Mouse (Mus musculus): Measurements from ENCODE around the gene Syne2.

Syne2 gene

DNA sequence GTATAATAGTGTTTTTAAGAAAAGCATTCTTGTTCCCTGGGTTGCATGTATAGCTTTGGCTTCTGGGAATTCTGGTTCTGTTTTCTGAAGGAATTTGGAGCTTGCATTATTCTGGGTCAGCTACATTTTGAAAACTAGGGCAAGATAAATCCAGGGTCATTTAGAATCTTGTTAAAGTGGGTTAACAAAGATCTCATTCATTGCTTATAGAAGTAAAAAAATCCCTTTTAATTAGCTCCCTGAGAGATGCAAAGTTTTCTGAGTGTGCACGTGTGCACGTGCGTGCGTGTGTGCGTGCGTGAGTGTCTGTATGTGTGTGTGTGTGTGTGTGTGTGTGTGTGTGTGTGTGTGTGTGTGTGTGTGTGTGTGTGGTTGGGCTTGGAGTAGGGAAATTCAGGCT lies 42.9 kb downstream of the Syne2 start:
- in situ Hi-C loops (cut with MboI; ENCODE audit: low sequenced_read_pairs): no loop called here

DNA sequence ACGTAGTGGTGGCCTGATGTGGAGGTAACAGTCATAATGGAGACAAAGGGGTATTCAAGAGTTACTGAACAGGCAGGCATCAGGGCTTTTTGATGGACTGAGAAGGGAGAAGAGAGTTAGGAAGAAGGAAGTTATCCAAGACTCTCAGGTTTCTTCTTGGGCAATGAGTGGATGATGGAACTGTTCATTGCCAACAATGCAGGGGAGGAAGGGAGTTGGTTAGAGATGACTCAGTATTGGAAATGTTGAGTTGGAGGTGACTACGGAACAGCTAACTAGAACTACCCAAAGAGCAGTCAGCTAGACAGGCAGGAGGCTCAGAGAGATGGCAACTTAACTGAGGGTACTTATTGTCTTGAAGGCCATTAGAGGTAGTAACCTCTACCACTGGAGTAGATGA lies 47.2 kb downstream of the Syne2 start:
- in situ Hi-C loops (cut with MboI; ENCODE audit: low sequenced_read_pairs): no loop called here

DNA sequence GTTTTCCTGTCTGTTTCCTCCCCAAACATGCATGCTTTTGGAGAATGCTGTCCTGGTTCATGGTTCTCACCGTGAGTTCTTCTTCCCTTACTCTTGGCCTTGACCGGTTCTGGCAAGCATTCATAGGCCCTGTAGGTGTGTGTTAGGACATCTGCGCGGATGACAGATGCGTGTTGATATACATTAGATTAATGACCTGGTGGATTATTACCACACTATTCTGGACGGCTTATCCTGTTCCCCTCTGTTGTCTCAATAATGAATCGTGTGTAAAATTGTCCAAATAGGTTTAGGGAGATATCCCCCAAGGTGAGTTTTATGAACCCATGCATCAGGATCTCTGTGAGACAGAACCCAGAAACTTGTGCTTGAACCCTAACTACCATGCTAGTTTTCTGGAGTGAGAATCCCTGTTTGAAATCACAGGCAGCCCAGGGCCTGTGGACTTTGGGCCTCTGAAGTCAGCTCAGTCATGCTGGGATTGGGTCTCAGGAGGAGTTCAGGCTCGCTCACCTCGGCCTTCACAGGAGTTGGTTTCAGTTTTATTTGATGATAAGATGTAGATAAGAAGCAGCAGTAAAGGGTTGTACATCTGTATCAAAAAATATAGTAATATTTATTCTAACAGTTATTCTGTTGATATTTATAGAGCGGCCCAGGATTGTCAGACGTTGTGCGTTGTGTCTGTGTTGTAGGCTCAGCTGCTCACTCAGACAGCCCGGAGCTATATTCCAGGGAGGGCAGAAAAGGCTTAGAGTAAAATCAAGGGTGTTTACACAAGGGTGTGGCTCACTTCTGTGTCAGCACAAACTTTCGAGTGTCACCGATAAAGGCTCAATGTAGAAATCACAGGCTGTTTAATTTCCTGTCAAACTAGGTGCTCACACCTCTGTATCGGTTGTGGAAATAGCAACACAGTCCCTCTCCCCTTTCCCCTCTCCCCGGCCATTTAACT lies 48.8 kb downstream of the Syne2 start:
- in situ Hi-C loops (cut with MboI; ENCODE audit: low sequenced_read_pairs): no loop called here

DNA sequence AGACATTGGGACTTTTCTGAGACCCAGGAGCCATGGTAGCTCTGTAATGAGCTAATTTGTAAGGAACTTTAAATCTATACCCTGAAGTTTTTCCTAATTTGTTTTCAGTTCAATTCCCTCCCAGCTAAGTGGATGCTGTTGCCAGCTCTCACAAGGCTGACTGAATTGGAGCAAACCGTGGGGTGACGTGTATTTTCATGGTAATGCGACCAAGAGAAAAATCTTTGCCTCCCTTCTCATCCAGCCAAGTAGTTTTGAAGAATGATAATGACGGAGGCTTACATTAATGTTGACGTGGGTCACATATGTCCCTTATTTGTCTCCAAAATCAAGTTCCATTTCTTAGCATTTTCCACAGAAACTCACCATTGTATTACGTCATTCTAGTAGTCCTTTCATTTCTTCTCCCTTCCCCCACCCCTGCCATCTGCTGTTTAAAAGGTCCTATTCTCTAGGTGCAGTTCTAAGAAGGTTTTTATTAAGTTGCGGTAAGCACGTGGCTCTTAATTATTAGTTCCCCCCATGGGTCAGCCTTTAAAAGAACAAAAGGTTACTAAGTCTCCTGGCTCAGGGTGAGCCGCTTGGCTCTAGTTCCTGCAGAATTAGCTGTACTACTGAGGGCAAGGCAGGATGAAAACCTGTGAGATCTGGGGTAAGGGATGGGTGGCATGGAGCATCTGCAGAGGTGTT lies 55.8 kb downstream of the Syne2 start:
- in situ Hi-C loops (cut with MboI; ENCODE audit: low sequenced_read_pairs): no loop called here

DNA sequence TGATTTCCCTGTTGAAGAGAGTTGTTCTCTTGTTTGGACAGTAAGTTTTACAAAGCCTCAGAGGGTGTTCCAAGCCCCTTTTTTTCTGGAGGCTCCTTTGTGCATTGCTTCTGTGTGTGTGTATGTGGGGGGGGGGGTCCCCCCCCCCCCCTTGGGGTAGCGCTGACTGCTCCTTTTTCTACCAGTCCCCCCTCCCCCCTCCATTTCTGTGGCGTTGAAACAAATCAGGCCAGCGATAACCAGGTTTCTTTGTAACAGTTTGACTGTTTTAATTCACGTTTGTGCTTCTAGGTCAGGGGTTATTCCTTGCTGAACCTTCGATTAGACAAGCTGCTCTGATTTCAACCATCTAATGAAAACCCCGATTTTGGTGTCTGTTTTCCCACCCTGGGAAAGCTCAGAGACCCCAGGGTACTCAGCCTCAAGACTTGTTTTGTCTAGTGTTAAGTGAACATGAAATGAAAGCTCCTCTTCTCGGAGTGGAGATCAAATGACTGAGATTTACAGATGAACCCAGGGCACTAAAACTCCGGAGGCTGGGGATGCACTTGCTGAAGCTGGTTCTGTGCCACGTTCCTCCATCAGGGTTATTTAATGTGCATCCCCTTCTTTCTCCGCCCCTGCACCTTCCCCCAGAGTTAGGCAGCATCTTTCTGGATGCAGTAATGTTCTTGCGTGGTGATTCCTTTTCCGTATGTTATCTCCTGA lies 56.5 kb downstream of the Syne2 start:
- in situ Hi-C loops (cut with MboI; ENCODE audit: low sequenced_read_pairs): no loop called here

DNA sequence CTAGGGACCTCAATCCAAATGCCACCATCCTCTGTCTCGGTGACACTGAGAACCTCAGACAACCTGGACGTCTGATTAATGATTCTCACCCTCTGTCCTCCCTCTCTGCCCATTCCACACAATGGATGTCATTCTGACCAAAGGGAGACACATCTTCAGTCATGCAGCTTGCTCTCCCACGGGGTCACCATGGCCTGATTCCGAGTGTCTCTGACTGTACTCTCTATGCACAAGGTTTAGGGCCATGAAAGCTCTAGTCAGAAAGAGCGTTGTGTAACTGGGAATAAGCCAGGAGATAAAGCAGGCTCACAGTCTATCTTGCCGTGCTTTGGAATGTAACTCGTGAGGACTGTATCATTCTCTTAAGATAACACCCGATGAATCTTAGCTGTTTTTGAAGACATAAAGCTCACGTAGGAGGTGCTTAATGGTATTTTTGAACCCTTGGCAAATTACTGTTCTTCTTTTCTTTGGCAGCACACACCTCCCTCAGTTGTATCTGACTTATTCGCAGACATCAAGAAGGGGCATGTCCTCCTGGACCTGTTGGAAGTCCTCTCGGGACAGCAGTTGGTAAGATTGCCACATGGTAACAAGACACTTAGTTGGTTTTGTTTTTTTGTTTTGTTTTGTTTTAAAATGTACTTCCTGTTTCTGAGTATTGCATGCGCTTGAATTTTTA lies 61.8 kb downstream of the Syne2 start:
- in situ Hi-C loops (cut with MboI; ENCODE audit: low sequenced_read_pairs): loop anchor here (10.0 kb wide), 1 partner anchor 85 kb away; no protein-coding TSS in a partner anchor

DNA sequence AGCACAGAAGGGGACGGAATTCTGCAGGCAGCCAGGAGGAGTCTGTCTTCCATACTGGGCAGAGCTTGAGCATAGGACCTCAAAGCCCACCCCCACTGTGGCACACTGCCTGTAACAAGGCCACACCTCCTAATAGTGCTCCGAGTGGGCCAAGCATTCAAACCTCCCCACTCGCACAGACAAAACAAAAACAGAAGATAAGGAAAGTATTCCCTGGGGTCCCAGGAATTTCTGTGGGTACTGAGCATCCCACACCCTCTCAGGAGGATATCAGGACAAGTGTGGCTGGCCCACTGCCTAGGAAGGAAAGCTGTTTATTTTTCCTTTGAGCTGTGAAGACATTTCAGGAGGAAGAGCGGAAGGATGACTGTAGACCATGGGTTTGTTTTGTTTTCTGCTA lies 63.6 kb downstream of the Syne2 start:
- in situ Hi-C loops (cut with MboI; ENCODE audit: low sequenced_read_pairs): loop anchor here (10.0 kb wide), 1 partner anchor 87 kb away; no protein-coding TSS in a partner anchor

DNA sequence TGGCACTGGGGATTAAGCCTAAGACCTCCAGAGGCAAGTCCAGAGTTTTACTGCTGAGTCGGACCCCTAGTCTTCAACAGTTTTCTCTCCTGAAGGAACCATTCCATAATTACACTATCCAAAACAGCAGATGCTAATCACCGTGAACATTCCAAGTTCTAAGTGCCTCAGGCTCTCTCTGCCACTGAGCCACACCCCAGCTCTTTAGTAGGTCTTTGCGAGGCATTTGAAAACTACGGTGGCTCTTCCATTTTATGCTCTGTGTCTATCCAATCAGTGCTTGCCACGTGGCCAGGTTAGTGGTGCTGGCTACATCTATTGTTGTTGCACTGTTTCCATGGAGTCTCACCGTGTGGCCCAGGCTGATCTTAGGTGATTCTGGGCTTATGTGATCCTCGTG lies 68.2 kb downstream of the Syne2 start:
- in situ Hi-C loops (cut with MboI; ENCODE audit: low sequenced_read_pairs): loop anchor here (10.0 kb wide), 1 partner anchor 91 kb away; no protein-coding TSS in a partner anchor

DNA sequence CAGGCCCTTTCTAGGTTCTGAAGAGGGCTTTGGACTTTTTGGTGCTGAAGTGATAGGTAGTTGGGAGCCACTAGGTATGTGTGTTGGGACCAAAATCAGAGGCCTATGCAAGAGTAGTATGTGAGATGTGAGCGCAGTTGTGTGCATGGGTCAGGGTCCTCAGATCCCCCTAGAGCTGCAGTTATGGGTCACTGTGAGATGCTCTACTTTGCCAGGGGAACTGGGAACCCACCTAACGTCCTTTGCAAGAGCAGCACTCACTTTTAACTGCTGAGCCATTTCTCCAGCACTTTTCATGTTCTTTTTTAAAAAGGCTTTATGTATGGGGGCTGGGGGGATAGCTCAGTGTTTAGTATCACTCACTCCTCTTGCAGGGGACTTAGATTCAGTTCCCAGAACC lies 69.0 kb downstream of the Syne2 start:
- in situ Hi-C loops (cut with MboI; ENCODE audit: low sequenced_read_pairs): loop anchor here (10.0 kb wide), 1 partner anchor 92 kb away; no protein-coding TSS in a partner anchor

DNA sequence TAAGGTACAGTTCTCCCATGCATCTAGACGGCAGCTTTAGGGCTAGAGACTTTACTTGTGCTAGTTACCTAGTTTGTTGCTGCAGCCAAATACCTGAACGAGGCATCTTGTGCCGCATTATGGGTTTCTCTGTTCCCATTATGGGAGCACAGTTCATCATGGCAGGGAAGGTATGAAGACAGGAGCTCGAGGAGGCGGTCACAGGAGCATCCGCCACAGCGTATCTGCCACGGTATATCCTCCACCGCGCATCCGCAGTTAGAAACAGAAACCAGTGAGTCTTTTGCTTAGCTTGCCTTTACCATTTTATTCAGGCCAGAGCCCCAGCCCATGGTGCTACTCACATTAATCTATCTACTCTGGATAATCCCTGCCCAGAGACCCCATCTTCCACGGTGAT lies 70.8 kb downstream of the Syne2 start:
- in situ Hi-C loops (cut with MboI; ENCODE audit: low sequenced_read_pairs): loop anchor here (10.0 kb wide), 1 partner anchor 94 kb away; no protein-coding TSS in a partner anchor

DNA sequence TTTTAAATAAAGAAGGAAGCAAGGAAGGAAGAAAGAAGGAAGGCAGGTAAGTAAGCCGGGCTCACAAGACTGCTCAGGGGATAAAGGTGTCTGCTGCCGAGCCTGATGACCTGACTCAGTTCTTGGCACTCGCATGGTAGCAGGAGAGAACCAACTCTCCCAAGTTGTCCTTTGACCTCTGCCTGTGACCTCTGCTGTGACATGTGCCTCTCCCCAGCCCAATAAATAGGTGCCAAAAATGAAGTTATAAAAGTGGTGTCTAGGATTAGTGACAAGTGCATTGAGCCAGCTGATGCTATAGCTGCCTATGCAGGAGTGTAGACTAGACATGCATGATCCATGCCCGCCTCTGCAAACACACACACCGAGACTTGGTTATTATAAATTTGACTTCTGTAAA lies 73.3 kb downstream of the Syne2 start:
- in situ Hi-C loops (cut with MboI; ENCODE audit: low sequenced_read_pairs): no loop called here

DNA sequence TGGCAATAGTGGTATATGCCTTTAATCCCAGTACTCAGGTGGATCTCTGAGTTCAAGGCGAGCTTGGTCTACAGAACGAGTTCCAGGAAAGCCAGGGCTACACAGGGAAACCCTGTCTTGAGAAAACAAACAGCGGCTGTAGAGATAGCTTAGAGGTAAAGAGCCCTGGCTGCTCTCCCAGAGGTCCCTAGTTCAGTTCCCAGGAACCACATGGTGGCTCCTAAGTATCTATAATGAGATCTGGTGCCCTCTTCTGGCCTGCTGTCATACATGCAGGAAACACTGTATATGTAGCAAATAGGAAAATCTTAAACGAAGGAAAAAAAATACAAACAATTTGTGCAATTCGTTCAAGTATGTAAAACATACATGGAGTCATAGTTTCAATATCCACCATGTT lies 75.5 kb downstream of the Syne2 start:
- in situ Hi-C loops (cut with MboI; ENCODE audit: low sequenced_read_pairs): no loop called here

DNA sequence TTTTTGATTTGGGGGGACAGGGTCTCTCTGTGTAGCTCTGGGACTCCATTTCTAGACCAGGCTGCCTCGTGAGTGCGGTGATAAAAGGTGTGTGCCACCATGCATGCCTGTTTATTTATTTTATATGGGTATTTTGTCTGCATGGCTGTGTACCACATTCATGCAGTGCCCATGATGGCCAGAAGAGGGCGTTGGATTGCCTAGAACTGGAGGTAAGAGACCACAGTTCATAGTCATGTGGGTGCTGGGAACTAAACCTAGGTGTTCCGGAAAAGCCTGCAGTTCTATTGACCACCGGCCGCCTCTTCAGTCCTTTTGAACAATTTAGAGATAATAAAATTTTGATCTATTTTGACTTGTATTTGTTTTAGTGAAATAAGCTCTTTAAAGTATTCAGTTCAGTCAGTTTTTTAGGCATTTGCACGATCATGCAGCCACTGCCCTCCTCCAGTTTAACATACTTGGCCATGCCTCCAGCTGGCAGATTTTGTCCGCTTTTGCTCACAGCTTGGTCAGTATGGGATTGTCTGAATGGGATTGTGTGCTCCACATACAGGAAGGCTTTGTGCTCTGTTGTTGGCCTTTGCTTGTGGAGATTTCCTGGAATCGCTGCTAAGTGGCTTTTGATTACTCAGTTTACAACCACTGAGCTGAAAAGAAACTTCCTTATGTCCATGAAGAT lies 76.5 kb downstream of the Syne2 start:
- in situ Hi-C loops (cut with MboI; ENCODE audit: low sequenced_read_pairs): no loop called here

DNA sequence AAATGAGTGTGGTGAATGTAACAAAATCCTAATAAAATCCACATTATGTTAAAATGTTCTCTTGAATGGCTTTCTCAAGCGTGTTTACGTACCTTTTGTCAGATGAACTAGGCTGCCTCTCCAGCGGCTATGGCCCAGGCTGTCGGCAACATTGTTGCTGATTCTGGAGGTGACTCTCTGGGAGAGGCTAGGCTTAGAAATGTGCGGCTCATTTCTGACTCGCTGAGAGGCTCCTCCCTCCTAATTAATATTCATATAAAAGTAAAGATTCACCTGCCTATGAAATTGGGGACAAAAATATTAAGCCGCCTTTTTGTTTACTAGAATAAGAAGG lies 77.0 kb downstream of the Syne2 start:
- in situ Hi-C loops (cut with MboI; ENCODE audit: low sequenced_read_pairs): no loop called here

DNA sequence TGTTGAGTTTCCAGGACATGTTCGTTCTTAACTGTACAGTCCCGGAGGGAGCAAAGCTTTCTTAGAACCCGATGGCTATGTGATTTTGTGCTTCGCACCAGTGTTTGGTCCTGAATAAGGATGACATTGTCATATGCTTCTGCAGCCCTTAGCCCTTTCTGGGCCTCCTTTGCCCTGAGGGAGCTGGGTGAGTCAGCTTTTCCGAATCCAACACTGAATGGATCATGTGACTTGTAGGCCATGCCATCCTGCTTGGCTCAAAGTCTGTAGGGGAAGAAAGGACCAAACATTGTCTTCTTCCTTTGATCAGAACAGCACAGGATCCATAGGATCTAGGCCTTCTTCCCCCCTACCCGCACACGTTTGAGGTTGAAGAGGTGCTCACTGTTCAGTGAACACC lies 79.9 kb downstream of the Syne2 start:
- in situ Hi-C loops (cut with MboI; ENCODE audit: low sequenced_read_pairs): no loop called here

DNA sequence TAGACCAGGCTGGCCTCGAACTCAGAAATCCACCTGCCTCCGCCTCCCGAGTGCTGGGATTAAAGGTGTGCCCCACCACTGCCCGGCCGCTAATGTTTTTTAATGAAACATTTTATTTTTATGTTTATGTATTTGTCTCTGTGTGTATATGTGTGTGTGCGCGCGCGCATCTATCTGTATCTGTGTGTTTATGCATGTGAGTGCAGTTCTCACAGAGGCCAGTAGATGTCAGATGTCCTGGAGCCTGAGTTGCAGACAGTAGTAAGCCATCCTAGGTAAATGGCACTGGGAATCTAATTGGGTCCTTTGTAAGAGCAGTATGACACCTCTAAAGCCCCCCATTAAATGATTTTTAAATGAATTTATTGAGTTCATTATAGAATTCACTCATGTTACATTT lies 83.8 kb downstream of the Syne2 start:
- in situ Hi-C loops (cut with MboI; ENCODE audit: low sequenced_read_pairs): no loop called here

DNA sequence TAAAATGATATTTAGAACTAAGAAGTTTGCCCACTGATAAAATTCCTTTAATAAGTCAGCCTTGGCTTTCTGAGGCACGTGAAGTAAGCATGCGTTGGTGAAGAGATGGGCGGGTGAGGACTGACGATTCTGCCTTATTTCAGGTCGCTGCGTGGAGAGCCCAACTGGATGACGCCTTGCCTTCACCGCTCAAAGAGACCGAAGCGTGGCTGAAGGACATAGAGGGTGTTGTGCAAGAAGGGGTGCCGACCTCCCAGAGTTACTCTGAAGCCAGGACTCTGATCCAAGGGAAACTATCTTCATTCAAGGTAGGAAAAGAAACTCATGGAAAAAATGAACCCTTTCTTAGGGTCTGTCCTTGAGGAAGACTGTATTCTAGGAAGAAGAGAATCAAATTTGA lies 86.1 kb downstream of the Syne2 start:
- in situ Hi-C loops (cut with MboI; ENCODE audit: low sequenced_read_pairs): no loop called here

DNA sequence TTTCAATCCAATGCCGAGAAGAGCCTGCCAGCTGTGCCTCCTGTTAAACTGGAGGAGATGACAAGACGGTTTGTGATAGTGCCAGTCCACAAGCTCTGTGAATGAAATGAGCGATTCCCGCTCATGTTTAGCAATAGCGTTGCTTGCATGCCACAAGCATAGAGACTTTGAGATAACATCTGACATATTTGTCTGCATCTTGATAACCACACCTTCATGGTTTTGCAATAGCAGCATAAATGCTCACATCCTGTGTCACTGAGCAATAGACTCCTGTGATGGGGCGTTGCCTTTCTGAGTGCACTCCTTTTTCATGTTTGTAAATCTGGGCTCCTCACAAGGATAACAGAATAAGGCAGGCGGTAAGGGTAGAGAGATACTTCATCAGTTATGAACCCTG lies 87.4 kb downstream of the Syne2 start:
- in situ Hi-C loops (cut with MboI; ENCODE audit: low sequenced_read_pairs): no loop called here

DNA sequence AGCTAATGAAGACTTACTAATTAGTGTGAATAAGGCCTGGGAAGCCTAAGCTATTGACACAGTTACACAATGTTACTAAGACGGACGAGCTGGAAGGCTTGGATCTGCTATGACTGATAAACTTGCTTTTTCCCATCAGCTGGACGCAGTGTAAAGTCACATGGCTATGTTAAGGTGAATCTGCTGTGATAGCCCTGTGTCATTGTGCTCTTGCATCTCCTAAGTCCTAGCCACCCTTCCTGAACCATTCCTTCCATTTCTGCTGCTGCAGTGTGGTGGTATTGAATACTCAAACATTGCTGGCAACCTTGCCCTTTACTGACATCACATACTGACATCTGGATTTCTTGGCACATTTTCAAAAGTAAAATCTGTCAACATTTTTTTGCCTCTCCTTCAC lies 90.5 kb downstream of the Syne2 start:
- in situ Hi-C loops (cut with MboI; ENCODE audit: low sequenced_read_pairs): no loop called here

DNA sequence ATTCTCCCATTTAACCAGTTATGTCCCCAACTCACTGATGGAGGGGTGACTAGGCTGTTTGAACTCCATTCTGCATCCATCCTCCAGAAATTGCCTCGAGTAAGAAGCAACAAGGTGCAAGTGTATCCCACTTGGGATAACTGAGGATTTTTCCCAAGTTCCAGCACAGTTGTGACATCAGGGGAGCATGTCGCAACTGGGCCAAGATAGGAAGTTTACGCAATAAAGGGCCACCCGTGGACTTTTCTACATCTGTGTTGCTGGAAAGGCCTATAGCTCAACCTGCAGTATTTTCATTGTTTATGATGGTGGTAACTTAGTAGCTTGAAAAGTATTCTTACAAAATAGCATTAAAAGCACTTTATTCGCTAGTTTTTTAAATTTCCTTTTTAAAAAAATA lies 97.8 kb downstream of the Syne2 start:
- in situ Hi-C loops (cut with MboI; ENCODE audit: low sequenced_read_pairs): no loop called here
